Mouse (Mus musculus) frontal cortex, postnatal 14 days (tissue): ENCODE measurements around the gene Cep131.

Experiments
- DNase-seq, 2 experiments: peaks; one replicate each; pipeline ENCODE4 v3.0.0; 2022; ENCODE audit warnings: low spot score in 2 of 2

Gene Cep131

GRCm38 (mm10) chr11:120086702-120087152, at the start of gene Cep131:
Gene Cep131, minus strand, starts transcription at chr11:120086827.
- peak; percentile 95 to 96 for DNase-seq

- DNase-seq = no peak
Observed at GRCm38 (mm10) chr11:120136195-120136594, 49.6 kb upstream of the Cep131 start.

DNA sequence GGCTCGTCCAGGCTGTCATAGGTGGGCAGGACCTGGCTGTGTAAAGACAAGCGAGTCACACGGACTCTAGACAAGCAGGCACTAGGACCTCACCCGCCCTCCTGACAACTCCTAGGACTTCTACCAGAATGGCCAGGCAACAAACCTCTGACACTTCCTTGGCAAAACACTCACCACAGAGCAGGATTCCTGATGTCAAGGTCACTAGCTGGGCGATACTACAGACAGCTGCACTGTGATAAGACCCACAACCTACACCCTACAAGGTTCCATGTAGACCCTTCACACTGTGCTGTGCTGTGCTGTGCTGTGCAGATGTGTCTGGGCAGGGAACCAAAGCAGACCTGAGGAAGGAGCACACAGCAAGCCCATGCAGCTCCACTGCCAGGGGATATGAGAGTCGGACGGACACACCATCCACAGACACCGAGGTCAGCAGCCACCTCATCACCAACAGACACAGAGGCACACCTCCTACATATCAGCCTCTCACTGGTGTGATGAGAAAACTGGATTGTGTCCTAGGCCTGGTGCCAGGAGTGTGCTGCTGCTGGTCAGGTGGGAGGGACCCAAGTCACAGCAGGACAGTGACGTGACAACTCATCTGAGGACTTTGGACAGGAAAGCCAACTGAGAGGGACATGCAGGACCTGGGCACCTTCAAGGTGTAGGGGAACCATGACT, 48.4 kb upstream of the Cep131 start:
- DNase-seq = no peak

GRCm38 (mm10) chr11:120134148-120134547, 47.5 kb upstream of the Cep131 start:
- no peak for DNase-seq

DNA sequence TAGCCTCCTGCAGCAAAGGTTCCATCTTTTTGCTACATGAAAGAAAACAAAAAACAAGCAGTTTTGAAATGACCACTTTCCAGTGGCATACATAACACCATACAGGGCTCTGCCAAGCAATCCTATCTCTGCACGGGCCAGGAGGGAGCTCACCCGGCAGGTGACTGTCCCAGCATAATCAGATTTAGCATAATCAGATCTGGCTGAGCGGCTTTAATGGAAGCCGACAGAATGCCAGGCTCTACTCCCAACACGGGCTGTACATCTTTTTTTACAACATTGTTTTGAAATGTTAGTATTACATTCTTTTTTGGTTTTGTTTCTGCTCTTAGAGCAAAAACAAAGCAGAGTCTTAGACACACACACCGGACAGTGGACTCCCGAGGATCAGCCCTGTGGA, 42.7 kb upstream of the Cep131 start:
- DNase-seq = no peak

GRCm38 (mm10) chr11:120126845-120127244, 40.2 kb upstream of the Cep131 start:
- no peak for DNase-seq

GRCm38 (mm10) chr11:120122126-120122525, 35.5 kb upstream of the Cep131 start:
- DNase-seq = no peak

- peak in 1 of 2 experiments; percentile 63 for DNase-seq
Observed at GRCm38 (mm10) chr11:120120642-120121420, 34.2 kb upstream of the Cep131 start.

DNA sequence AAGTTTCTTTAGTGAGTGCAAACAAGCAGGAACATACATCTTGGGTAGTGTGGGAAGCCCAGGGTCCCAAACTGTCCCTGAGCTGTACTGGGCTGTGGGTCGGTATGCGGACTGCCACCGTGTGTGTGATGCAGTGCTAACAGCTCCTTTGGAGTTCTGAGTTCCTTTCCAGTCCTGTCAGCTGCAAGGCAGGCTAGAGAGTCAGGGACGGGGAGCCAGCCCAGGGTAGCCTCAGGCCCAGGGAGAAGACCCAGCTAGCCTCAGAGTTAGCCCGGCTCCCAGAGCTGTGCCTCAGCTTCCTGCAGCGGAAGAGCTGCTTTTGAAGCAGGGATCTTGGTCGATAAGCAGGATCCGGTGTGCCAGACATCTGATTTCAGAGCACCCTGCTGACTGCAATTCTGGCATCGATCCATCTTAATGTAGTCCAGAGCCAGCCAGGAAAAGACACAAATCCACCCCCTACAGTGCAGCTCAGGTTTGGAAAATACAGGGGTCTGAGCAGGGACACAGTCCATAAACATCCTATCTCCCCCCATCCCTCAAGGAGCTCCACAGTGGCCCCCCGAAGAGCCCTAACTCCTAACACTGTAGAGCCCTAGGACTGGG, 33.4 kb upstream of the Cep131 start:
- DNase-seq = no peak

DNA sequence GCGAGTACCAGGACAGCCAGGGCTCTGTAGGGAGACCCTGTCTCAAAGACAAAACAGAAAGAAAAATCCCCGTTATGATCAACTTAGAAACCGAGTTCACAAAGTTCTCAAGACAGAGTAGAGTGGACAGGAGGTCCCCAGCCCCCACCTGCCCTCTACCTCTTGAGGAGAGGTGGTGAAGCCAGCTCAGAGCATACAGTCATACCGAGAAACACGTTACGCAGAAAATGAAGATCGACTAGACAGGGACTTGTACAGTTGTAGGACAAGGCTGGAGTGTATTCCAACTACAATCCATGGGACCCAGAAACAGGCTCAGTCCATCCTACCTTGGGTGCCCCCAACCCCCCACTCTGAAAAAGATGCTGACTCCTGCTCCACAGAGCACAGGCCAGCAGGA, 32.5 kb upstream of the Cep131 start:
- DNase-seq = no peak

DNA sequence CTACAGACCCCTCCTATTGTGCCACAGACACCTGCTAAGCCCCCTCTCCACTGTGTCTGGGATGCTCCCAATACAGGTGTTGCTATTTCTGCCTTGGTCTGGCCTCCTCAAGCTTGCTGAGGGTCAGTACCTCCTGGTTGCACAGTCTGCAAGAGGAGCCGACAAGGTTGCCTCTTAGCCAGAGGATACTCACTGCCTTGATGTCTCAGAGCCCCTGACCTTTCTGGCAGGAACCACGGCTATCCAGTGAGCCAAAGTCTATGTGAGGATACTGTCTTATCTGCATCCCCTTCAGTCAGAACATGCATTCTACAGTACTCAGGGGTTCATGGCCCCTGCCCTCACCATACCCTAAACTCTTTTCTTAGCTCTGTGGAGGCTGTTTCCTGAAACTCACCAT, 31.0 kb upstream of the Cep131 start:
- DNase-seq = no peak

DNA sequence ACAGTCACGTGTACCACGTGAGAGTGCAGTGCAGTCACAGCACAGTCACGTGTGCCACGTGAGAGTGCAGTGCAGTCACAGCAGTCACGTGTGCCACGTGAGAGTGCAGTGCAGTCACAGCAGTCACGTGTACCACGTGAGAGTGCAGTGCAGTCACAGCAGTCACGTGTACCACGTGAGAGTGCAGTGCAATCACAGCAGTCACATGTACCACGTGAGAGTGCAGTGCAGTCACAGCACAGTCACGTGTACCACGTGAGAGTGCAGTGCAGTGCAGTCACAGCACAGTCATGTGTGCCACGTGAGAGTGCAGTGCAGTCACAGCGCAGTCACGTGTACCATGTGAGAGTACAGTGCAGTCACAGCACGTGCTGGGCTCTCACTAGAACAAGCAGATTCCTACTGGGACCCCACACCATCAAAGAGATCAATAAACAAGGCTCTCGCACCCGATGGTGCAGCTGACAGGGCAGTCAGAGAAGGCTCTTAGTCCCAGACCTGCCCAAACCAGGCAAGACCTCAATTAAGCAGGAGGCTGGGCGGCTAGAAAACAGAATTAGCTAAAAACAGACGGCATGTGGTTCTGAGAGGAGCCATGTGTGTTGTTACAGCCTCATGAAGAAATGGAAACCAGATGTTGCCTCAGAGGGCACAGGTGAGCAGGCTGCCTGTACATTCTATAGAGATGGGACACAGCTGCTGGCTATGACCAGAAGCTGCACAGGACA, 28.0 kb upstream of the Cep131 start:
- DNase-seq = no peak

DNA sequence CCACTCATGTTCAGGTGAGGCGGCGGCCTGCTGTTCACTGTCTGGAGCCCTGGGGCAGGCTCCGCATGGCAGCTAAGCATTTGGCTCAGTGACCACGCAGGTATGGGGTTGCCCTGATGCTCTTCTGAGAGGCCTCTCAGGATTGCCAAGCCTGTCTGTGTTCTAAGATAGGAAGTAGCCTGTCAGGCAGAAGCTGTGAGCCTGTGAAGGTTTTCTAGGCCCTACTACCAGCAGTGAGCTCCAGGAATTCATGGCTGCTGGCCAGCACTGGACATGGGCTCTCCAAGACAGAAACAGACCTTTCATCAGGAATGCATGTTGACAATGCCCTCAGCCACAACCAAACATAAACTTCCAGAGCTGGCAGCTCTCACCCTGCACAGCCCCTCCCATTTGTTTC, 25.5 kb upstream of the Cep131 start:
- no peak for DNase-seq

- peak in 1 of 2 experiments; percentile 47 for DNase-seq
Observed at GRCm38 (mm10) chr11:120111033-120111432, 24.4 kb upstream of the Cep131 start.

DNA sequence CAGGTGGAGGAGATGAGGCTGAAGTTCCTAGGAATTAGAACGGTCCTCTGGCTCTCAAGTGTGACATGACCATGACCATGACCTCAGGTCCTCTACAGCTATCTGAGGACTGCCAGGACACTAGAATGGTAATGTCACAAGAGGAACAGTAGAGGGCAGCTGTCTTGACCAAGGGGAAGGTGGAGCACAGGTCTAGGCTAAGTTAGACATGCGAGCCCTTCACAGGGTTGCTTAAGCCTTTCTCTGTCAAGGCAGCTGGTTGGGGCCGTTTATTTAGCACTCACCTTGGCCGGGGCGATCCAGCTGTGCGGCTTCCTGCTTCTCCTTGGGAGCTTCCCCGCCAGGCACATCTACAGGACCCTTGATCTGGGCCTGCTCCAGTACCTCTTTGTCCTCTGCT, 23.9 kb upstream of the Cep131 start:
- no peak for DNase-seq

DNA sequence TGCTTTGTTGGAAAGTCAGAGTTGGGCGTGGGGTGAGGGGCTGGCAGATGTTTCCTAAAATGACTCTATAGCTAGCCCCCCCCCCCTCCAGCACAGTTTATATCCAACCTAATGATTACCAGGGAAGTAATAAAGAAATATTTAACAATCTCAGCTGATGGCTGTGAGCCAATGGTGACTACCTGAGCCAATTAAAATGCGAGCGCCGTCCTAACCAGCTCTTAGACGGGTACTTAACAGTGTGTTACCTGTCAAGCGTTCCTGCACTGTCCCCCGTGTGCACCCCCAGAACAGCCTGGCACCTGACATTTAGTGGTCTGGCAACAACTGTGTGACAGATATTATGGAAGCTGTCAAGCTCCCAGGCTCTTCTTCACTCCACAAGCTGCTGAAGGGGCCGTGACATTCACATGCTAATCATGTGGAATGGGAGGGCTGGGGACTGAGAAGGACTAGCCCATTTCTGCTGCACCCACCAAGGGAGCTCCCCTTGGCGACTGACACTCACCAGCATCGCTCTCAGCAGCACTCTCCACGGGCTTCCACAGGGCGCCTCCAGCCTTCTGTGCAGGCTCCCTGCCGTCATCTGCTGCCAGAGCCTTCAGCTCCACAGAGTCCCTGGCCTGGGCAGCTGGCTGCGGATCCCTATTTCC, 23.1 kb upstream of the Cep131 start:
- no peak for DNase-seq

GRCm38 (mm10) chr11:120107796-120108195, 21.2 kb upstream of the Cep131 start:
- no peak for DNase-seq

DNA sequence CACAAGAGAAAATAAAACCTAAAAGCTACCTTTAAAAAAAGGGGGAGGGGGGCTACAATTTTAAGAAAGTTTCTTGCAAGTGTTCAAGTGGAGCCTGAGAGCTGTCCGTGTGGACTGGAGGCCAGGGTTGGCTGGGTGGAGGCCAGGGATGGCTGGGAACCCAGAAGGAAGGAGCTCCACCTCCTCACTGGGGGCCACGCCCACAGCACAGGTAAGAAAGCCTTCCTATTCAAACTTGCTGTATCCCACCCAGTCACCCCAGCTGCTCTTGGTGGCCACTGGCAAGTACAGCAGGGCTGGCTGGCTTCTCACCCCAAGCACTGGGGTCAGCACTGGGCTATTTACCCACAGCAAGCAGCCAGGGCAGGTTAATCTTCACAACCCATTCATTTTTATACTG, 20.4 kb upstream of the Cep131 start:
- no peak for DNase-seq

DNA sequence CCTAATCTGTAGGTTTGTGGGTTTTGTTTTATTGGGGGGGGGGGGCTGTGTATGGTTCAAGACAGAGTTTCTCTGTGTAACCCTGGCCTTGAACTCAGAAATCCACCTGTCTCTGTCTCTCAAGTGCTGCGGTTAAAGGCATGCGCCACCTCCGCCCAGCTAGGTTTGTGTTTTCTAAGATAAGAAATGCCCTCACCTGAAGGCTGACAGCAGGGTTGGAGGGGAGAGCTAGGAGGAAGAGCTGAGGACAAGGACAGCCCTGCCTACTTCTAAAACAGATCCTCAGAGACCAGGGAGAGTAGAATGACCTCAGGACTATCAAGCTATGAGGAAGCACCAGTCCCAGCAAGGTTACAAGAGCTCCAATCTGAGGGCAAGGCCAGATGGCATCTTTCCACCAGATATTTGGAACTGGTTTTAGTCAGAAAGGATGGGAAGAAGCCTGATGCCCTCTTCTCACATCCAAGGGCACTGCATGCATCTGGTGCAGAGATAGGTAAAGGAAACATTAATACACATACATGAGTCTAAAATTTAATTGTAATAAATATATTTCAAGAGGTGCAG, 16.9 kb upstream of the Cep131 start:
- no peak for DNase-seq

- peak; percentile 58 to 70 for DNase-seq
Observed at GRCm38 (mm10) chr11:120101036-120101435, 14.4 kb upstream of the Cep131 start.
